Mouse (Mus musculus): ENCODE data around the gene Epha6.

- no peak for TF ChIP-seq POLR2A (IDR thresholded peaks at IDR 0.05; ENCODE audit: borderline replicate concordance, low read depth, low read length)
- TF ChIP-seq CTCF (IDR thresholded peaks at IDR 0.05; ENCODE audit: low read depth, low read length), result no peak
Measured at GRCm38 (mm10) chr16:60605832-60606583, 677 bp upstream of the Epha6 start.
